ENCODE assay signal across 8 mouse cellular contexts in genomic region chr7:130645994-130646761, GRCm38 (mm10).
DNase-seq lines count a peak whose midpoint lies in the region; ATAC-seq and TF ChIP-seq lines count a peak whose summit lies in the region.

No protein-coding gene starts in this region.

- H3K36me3 ChIP-seq in forebrain, embryonic 15.5 days, result no peaks in the 10 kb centered on the region
- no peaks in the 10 kb centered on the region for H3K36me3 ChIP-seq in hindbrain, embryonic 10.5 days
- H3K36me3 ChIP-seq in limb, embryonic 14.5 days (ENCODE audit: control insufficient read depth, insufficient read depth, low read length), result no peaks in the 10 kb centered on the region
- no peaks in the 10 kb centered on the region for H3K36me3 ChIP-seq in midbrain, embryonic 14.5 days (ENCODE audit: control insufficient read depth, insufficient read depth, low read length)
- no peaks in the 10 kb centered on the region for H3K36me3 ChIP-seq in stomach, embryonic 15.5 days

- no peaks in the 10 kb centered on the region for H3K27me3 ChIP-seq in forebrain, embryonic 15.5 days
- H3K27me3 ChIP-seq in hindbrain, embryonic 10.5 days (ENCODE audit: insufficient read depth, poor library complexity, severe bottlenecking), result peaks cover 4% of the 10 kb centered on the region; the same call in 1 of the 2 replicates
- no peaks in the 10 kb centered on the region for H3K27me3 ChIP-seq in limb, embryonic 14.5 days (ENCODE audit: control insufficient read depth, insufficient read depth, low read length)
- peaks cover 4% of the 10 kb centered on the region; the same call in 1 of the 2 replicates for H3K27me3 ChIP-seq in midbrain, embryonic 14.5 days (ENCODE audit: control insufficient read depth, insufficient read depth, low read length)
- H3K27me3 ChIP-seq in stomach, embryonic 15.5 days (replicated peaks), result no peaks in the 10 kb centered on the region

- ATAC-seq in forebrain, embryonic 15.5 days (replicated peaks), result peak; percentile 79
- peak; percentile 89 for ATAC-seq in limb, embryonic 14.5 days (ENCODE audit: low FRiP score, low read depth)
- ATAC-seq in midbrain, embryonic 14.5 days (ENCODE audit: low FRiP score, low TSS enrichment), result peak; percentile 84
- peak; percentile 87 for ATAC-seq in stomach, embryonic 15.5 days (ENCODE audit: insufficient read depth, low FRiP score, low read depth)

- peaks cover 22% of the 10 kb centered on the region for H3K4me1 ChIP-seq in forebrain, embryonic 15.5 days
- H3K4me1 ChIP-seq in hindbrain, embryonic 10.5 days (replicated peaks), result peaks cover 54% of the 10 kb centered on the region
- H3K4me1 ChIP-seq in limb, embryonic 14.5 days (ENCODE audit: control insufficient read depth, insufficient read depth, low read length), result peaks cover 23% of the 10 kb centered on the region
- peaks cover 20% of the 10 kb centered on the region for H3K4me1 ChIP-seq in midbrain, embryonic 14.5 days (ENCODE audit: control insufficient read depth, insufficient read depth, low read length)
- H3K4me1 ChIP-seq in stomach, embryonic 15.5 days, result peaks cover 11% of the 10 kb centered on the region

- WGBS in forebrain, embryonic 15.5 days, result 0% methylated on average over 54 of the region's 55 CpGs
- under 1% methylated on average over 55 of the region's 55 CpGs for WGBS in hindbrain, embryonic 10.5 days
- 3% methylated on average over 51 of the region's 55 CpGs for WGBS in limb, embryonic 14.5 days
- under 1% methylated on average over 55 of the region's 55 CpGs for WGBS in midbrain, embryonic 14.5 days
- under 1% methylated on average over 52 of the region's 55 CpGs for WGBS in stomach, embryonic 15.5 days

- TF ChIP-seq POLR2A in limb, embryonic 14.5 days (IDR thresholded peaks at IDR 0.05; ENCODE audit: borderline replicate concordance, extremely low read depth, insufficient read depth, insufficient read length), result peak; percentile 48; the same call in 1 of the 2 replicates

- H3K27ac ChIP-seq in forebrain, embryonic 15.5 days (replicated peaks), result peak overlapping the region; percentile 50; the same call in 1 of the 2 replicates
- H3K27ac ChIP-seq in hindbrain, embryonic 10.5 days, result peak overlapping the region; percentile 95
- peak overlapping the region; percentile 94 for H3K27ac ChIP-seq in limb, embryonic 14.5 days (replicated peaks; ENCODE audit: low read depth, low read length)
- peak overlapping the region; percentile 67 for H3K27ac ChIP-seq in midbrain, embryonic 14.5 days (replicated peaks; ENCODE audit: low read depth, low read length)
- peak overlapping the region; percentile 96 for H3K27ac ChIP-seq in stomach, embryonic 15.5 days

- DNase-seq in ES-CJ7 (ENCODE audit: low read depth, low spot score), result peak; percentile 70
- peak; percentile 79 for DNase-seq in adrenal gland, adult 8-10 months
- DNase-seq in hindbrain, embryonic 10.5 days (ENCODE audit: low spot score), result peak; percentile 85
- DNase-seq in limb, embryonic 14.5 days (ENCODE audit: low spot score), result peak; percentile 65
- peak; percentile 73 for DNase-seq in midbrain, embryonic 14.5 days
- DNase-seq in cerebellum, adult 9-11 months, result no peak

- peak overlapping the region; percentile 48 for H3K4me3 ChIP-seq in forebrain, embryonic 15.5 days
- peak overlapping the region; percentile 78 for H3K4me3 ChIP-seq in hindbrain, embryonic 10.5 days
- H3K4me3 ChIP-seq in limb, embryonic 14.5 days (replicated peaks; ENCODE audit: low read length), result peak overlapping the region; percentile 69
- H3K4me3 ChIP-seq in midbrain, embryonic 14.5 days (replicated peaks; ENCODE audit: low read depth, low read length), result peak overlapping the region; percentile 47
- peak overlapping the region; percentile 57 for H3K4me3 ChIP-seq in stomach, embryonic 15.5 days (replicated peaks)

- H3K9me3 ChIP-seq in forebrain, embryonic 15.5 days, result no peaks in the 10 kb centered on the region
- no peaks in the 10 kb centered on the region for H3K9me3 ChIP-seq in hindbrain, embryonic 10.5 days
- H3K9me3 ChIP-seq in limb, embryonic 14.5 days (ENCODE audit: control insufficient read depth, low read length), result no peaks in the 10 kb centered on the region
- H3K9me3 ChIP-seq in midbrain, embryonic 14.5 days (ENCODE audit: control insufficient read depth, low read length), result no peaks in the 10 kb centered on the region
- no peaks in the 10 kb centered on the region for H3K9me3 ChIP-seq in stomach, embryonic 15.5 days

- H3K4me2 ChIP-seq in forebrain, embryonic 15.5 days (replicated peaks), result peak overlapping the region; percentile 98
- peak overlapping the region; percentile 94 for H3K4me2 ChIP-seq in limb, embryonic 14.5 days (replicated peaks; ENCODE audit: low read depth, low read length, severe bottlenecking)
- peak overlapping the region; percentile 95 for H3K4me2 ChIP-seq in midbrain, embryonic 14.5 days (ENCODE audit: low read length)
- H3K4me2 ChIP-seq in stomach, embryonic 15.5 days, result peak overlapping the region; percentile 90

- H3K9ac ChIP-seq in forebrain, embryonic 15.5 days (replicated peaks), result peak overlapping the region; percentile 53
- H3K9ac ChIP-seq in limb, embryonic 14.5 days (ENCODE audit: low read depth, low read length, severe bottlenecking), result peak overlapping the region; percentile 89
- H3K9ac ChIP-seq in midbrain, embryonic 14.5 days (replicated peaks; ENCODE audit: low read length), result peak overlapping the region; percentile 51
- H3K9ac ChIP-seq in stomach, embryonic 15.5 days, result peak overlapping the region; percentile 77
